Mouse (Mus musculus) hindbrain, embryonic 12.5 days (tissue): ENCODE measurements around the gene Per3. TPM values are rescaled to one million over a fixed set of nuclear protein-coding genes. Genes with fewer than 3 reads are reported as not detected.

ENCODE experiments used
- ATAC-seq: fragments of 200-750 bp; cut with Nextera tagmentation; 2 replicates; pipeline ENCODE4 v1.8.0; 2017; ENCODE audit warnings: moderate TSS enrichment; ENCODE audit not compliant: low FRiP score
- H3K27ac ChIP-seq: fragments of 300-500 bp; sonication (generic); 2 replicates; pipeline ENCODE4 v1.5.1; 2016; ENCODE audit warnings: mild to moderate bottlenecking
- H3K27me3 ChIP-seq: fragments of 300-500 bp; sonication (generic); 2 replicates; pipeline ENCODE4 v1.6.1; 2016; ENCODE audit warnings: mild to moderate bottlenecking
- H3K36me3 ChIP-seq: fragments of 300-500 bp; sonication (generic); 2 replicates; pipeline ENCODE4 v1.6.1; 2016; ENCODE audit warnings: mild to moderate bottlenecking
- H3K4me1 ChIP-seq: fragments of 300-500 bp; sonication (generic); 2 replicates; pipeline ENCODE4 v1.6.1; 2016
- H3K4me2 ChIP-seq: fragments of 300-500 bp; sonication (generic); replicated peaks from 2 replicates; pipeline ENCODE4 v1.6.1; 2016; ENCODE audit warnings: mild to moderate bottlenecking
- H3K4me3 ChIP-seq: fragments of 300-500 bp; sonication (generic); 2 replicates; pipeline ENCODE4 v1.5.1; 2016; ENCODE audit warnings: mild to moderate bottlenecking
- H3K9ac ChIP-seq: fragments of 300-500 bp; sonication (generic); 2 replicates; pipeline ENCODE4 v1.6.1; 2016; ENCODE audit warnings: mild to moderate bottlenecking, moderate library complexity
- H3K9me3 ChIP-seq: fragments of 300-500 bp; sonication (generic); replicated peaks from 2 replicates; pipeline ENCODE4 v1.6.1; 2016; ENCODE audit warnings: mild to moderate bottlenecking
- WGBS: fragments of 180-500 bp; shearing (Covaris S2); methylation state at CpG from one replicate; pipeline ENCODE4 v1.1.7; 2016; 5-methylcytosine and 5-hydroxymethylcytosine counted together
- polyA plus RNA-seq: library from polyadenylated mRNA; unstranded; fragments of >200 nt; fragmentation: Nextera tagmentation; extraction: Ambion mirVana; gene quantifications from 2 replicates; pipeline ENCODE4 v1.2.1, GENCODE M21; 2016

The Per3 gene
- polyA plus RNA-seq, 1 experiment from 2014 or later = 6.0 TPM

DNA sequence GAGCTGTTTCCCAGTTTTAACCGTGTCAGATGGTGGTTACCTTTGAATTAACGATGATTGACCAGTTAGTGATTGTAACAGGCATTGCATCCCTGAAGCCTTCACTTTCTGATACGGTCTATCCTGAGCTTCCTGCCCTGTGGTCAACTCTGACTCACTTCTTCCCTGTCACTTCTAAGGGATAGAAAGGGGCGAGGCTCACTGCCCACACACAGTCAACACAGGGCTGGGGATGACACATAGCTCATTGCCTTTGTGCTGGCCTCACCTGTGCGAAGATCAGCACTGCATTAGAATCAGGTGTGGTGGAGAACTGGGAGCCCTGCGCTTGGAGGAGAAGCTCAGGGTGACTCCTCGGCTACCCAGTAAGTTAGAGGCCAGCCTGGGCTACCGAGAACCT is 75.5 kb downstream of the Per3 start:
- WGBS = 88% methylated on average over 8 of the region's 8 CpGs
- no peak overlapping the region for H3K4me3 ChIP-seq
- no peak overlapping the region for H3K27ac ChIP-seq
- no peaks in the 10 kb centered on the region for H3K36me3 ChIP-seq
- no peak for ATAC-seq
- H3K27me3 ChIP-seq = no peaks in the 10 kb centered on the region
- H3K4me1 ChIP-seq = 0 out of 2 replicates have a peak, but pooled peaks cover 4% of the 10 kb centered on the region
- no peak overlapping the region for H3K9ac ChIP-seq
- H3K9me3 ChIP-seq = no peaks in the 10 kb centered on the region
- H3K4me2 ChIP-seq = no peak overlapping the region

GRCm38 (mm10) chr4:150966556-150966955 is 77.9 kb downstream of the Per3 start:
- Histone ChIP-seq H3K9me3 (no peaks in the 10 kb centered on the region), H3K4me1 (0 out of 2 replicates have a peak, but pooled peaks cover 4% of the 10 kb centered on the region), H3K4me2 (no peak overlapping the region), H3K27me3 (no peaks in the 10 kb centered on the region), H3K27ac (no peak overlapping the region), H3K9ac (no peak overlapping the region), H3K4me3 (no peak overlapping the region), H3K36me3 (no peaks in the 10 kb centered on the region)
- 23% methylated on average over 7 of the region's 7 CpGs for WGBS
- ATAC-seq = no peak

GRCm38 (mm10) chr4:150965555-150965951 is 78.9 kb downstream of the Per3 start:
- no peaks in the 10 kb centered on the region for H3K27me3 ChIP-seq
- H3K4me1 ChIP-seq = 0 out of 2 replicates have a peak, but pooled peaks cover 4% of the 10 kb centered on the region
- WGBS = 64% methylated on average over 11 of the region's 11 CpGs
- H3K9me3 ChIP-seq = no peaks in the 10 kb centered on the region
- H3K36me3 ChIP-seq = no peaks in the 10 kb centered on the region
- H3K4me3 ChIP-seq = no peak overlapping the region
- no peak overlapping the region for H3K9ac ChIP-seq
- H3K27ac ChIP-seq = no peak overlapping the region
- no peak overlapping the region for H3K4me2 ChIP-seq
- ATAC-seq = no peak

- no peaks in the 10 kb centered on the region for H3K36me3 ChIP-seq
- ATAC-seq = peak; percentile 40; the same call in 1 of the 2 replicates
- H3K9ac ChIP-seq = no peak overlapping the region
- no peak overlapping the region for H3K27ac ChIP-seq
- H3K4me3 ChIP-seq = no peak overlapping the region
- H3K9me3 ChIP-seq = no peaks in the 10 kb centered on the region
- 0 out of 2 replicates have a peak, but pooled peaks cover 4% of the 10 kb centered on the region for H3K4me1 ChIP-seq
- WGBS = 17% methylated on average over 25 of the region's 25 CpGs
- H3K27me3 ChIP-seq = no peaks in the 10 kb centered on the region
- peak overlapping the region; percentile 31 for H3K4me2 ChIP-seq
Measured at GRCm38 (mm10) chr4:150964635-150965554, 79.6 kb downstream of the Per3 start.

DNA sequence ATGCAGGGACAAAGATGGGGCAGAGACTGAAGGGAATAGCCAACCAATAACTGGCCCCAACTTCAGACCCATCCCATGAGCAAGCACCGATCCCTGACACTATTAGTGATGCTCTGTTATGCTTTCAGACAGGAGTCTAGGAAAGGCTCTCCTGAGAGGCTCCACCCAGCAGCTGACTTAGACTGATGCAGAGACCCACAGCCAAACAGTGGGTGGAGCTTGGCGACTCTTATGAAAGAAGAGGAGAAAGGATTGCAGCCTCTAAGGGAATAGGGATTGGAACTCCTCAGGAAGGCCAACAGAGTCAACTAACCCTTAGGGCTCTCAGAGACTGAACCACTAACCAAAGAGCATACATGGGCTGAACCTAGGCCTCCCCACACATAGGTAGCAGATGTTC is 80.8 kb downstream of the Per3 start:
- no peak for ATAC-seq

GRCm38 (mm10) chr4:150962231-150962630 is 82.2 kb downstream of the Per3 start:
- no peak for ATAC-seq
- H3K4me2 ChIP-seq = no peak overlapping the region
- H3K9ac ChIP-seq = no peak overlapping the region
- H3K9me3 ChIP-seq = no peaks in the 10 kb centered on the region
- 76% methylated on average over 6 of the region's 6 CpGs for WGBS
- H3K27me3 ChIP-seq = no peaks in the 10 kb centered on the region
- no peak overlapping the region for H3K27ac ChIP-seq
- H3K4me3 ChIP-seq = no peak overlapping the region
- no peaks in the 10 kb centered on the region for H3K36me3 ChIP-seq
- 0 out of 2 replicates have a peak, but pooled peaks cover 4% of the 10 kb centered on the region for H3K4me1 ChIP-seq

More for the DNA sequence above, 80.8 kb downstream of the Per3 start:
- Histone ChIP-seq H3K36me3 (no peaks in the 10 kb centered on the region), H3K4me1 (0 out of 2 replicates have a peak, but pooled peaks cover 4% of the 10 kb centered on the region), H3K9ac (no peak overlapping the region), H3K9me3 (no peaks in the 10 kb centered on the region), H3K4me2 (no peak overlapping the region), H3K4me3 (no peak overlapping the region), H3K27me3 (no peaks in the 10 kb centered on the region), H3K27ac (no peak overlapping the region)
- WGBS = 75% methylated on average over 2 of the region's 2 CpGs

GRCm38 (mm10) chr4:150958536-150958935 is 85.9 kb downstream of the Per3 start:
- Histone ChIP-seq H3K4me2 (no peak overlapping the region), H3K36me3 (no peaks in the 10 kb centered on the region), H3K9ac (no peak overlapping the region), H3K27ac (no peak overlapping the region), H3K4me1 (0 out of 2 replicates have a peak, but pooled peaks cover 7% of the 10 kb centered on the region), H3K27me3 (no peaks in the 10 kb centered on the region), H3K9me3 (no peaks in the 10 kb centered on the region), H3K4me3 (no peak overlapping the region)
- ATAC-seq = no peak
- 83% methylated on average over 7 of the region's 7 CpGs for WGBS

GRCm38 (mm10) chr4:150957106-150957458 is 87.4 kb downstream of the Per3 start:
- Histone ChIP-seq H3K4me2 (no peak overlapping the region), H3K27me3 (no peaks in the 10 kb centered on the region), H3K9ac (no peak overlapping the region), H3K9me3 (no peaks in the 10 kb centered on the region), H3K36me3 (no peaks in the 10 kb centered on the region), H3K27ac (peak overlapping the region; percentile 60; the same call in 1 of the 2 replicates), H3K4me1 (0 out of 2 replicates have a peak, but pooled peaks cover 7% of the 10 kb centered on the region), H3K4me3 (no peak overlapping the region)
- WGBS = 54% methylated on average over 1 of the region's 1 CpGs
- no peak; the same call in 1 of the 2 replicates for ATAC-seq

GRCm38 (mm10) chr4:150956369-150957105 is 87.9 kb downstream of the Per3 start:
- Histone ChIP-seq H3K4me1 (0 out of 2 replicates have a peak, but pooled peaks cover 7% of the 10 kb centered on the region), H3K4me3 (no peak overlapping the region), H3K9me3 (no peaks in the 10 kb centered on the region), H3K9ac (no peak overlapping the region), H3K4me2 (no peak overlapping the region), H3K36me3 (no peaks in the 10 kb centered on the region), H3K27me3 (no peaks in the 10 kb centered on the region), H3K27ac (peak overlapping the region; percentile 60; the same call in 1 of the 2 replicates)
- peak; percentile 72 for ATAC-seq
- WGBS = 58% methylated on average over 13 of the region's 13 CpGs

Other genes starting within 250 kb of the Per3 start
- 29.9 and 31.2 TPM in 2 replicates for gene Errfi1, start 190.7 kb downstream of the Per3 start, polyA plus RNA-seq
- gene Park7, start 130.2 kb downstream of the Per3 start, polyA plus RNA-seq = 336 and 340 TPM in 2 replicates
- gene Tnfrsf9, start 130.1 kb downstream of the Per3 start, polyA plus RNA-seq = 0.30 and 0.31 TPM in 2 replicates
- gene Uts2, start 47.6 kb downstream of the Per3 start, polyA plus RNA-seq = not detected in 2 replicates
- 85.7 and 86.3 TPM in 2 replicates for gene Vamp3, start 13.3 kb upstream of the Per3 start, polyA plus RNA-seq
- not detected in 2 replicates for gene Gm13090, start 44.9 kb upstream of the Per3 start, polyA plus RNA-seq